Mouse (Mus musculus): ENCODE results near the gene Ksr1. TPM values are rescaled to one million over a fixed set of nuclear protein-coding genes. Genes with fewer than 3 reads are reported as not detected.

Gene Ksr1
- polyA plus RNA-seq, 1 experiment from 2014 or later, result 5.8 TPM

- Histone ChIP-seq H3K36me3 (ENCODE audit: control insufficient read depth, insufficient read depth, low read length) (no peaks in the 10 kb centered on the region), H3K9me3 (ENCODE audit: control insufficient read depth, low read length) (no peaks in the 10 kb centered on the region), H3K4me3 (replicated peaks; ENCODE audit: low read depth, low read length) (no peak within 1 kb of the TSS), H3K27me3 (ENCODE audit: control insufficient read depth, insufficient read depth, low read length) (no peaks in the 10 kb centered on the region), H3K9ac (replicated peaks; ENCODE audit: low read length) (no peak within 1 kb of the TSS), H3K4me2 (ENCODE audit: low read length) (no peak within 1 kb of the TSS), H3K4me1 (ENCODE audit: control insufficient read depth, insufficient read depth, low read length) (no peaks in the 10 kb centered on the region), H3K27ac (replicated peaks; ENCODE audit: low read depth, low read length) (no peak within 1 kb of the TSS)
- 86% methylated on average over 10 of the region's 10 CpGs for WGBS
- DNase-seq, result peak; percentile 5
- no peak for ATAC-seq (ENCODE audit: low FRiP score, low TSS enrichment)
These were observed 161.6 kb downstream of the Ksr1 start, which contains the start of gene Lgals9 for GRCm38 (mm10) chr11:78984483-78985177. Gene Lgals9, minus strand, starts transcription at chr11:78984946.

- no peak for DNase-seq
- ATAC-seq (ENCODE audit: low FRiP score, low TSS enrichment), result no peak
- Histone ChIP-seq H3K36me3 (ENCODE audit: control insufficient read depth, insufficient read depth, low read length) (no peaks in the 10 kb centered on the region), H3K27ac (replicated peaks; ENCODE audit: low read depth, low read length) (no peak overlapping the region), H3K27me3 (ENCODE audit: control insufficient read depth, insufficient read depth, low read length) (no peaks in the 10 kb centered on the region), H3K9ac (replicated peaks; ENCODE audit: low read length) (no peak overlapping the region), H3K4me3 (replicated peaks; ENCODE audit: low read depth, low read length) (no peak overlapping the region), H3K9me3 (ENCODE audit: control insufficient read depth, low read length) (no peaks in the 10 kb centered on the region), H3K4me1 (ENCODE audit: control insufficient read depth, insufficient read depth, low read length) (no peaks in the 10 kb centered on the region), H3K4me2 (ENCODE audit: low read length) (no peak overlapping the region)
- 79% methylated on average over 7 of the region's 7 CpGs for WGBS
These were observed 162.7 kb downstream of the Ksr1 start for GRCm38 (mm10) chr11:78983539-78983938.

GRCm38 (mm10) chr11:78982513-78983291 is 163.5 kb downstream of the Ksr1 start:
- WGBS, result 91% methylated on average over 12 of the region's 12 CpGs
- Histone ChIP-seq H3K27me3 (ENCODE audit: control insufficient read depth, insufficient read depth, low read length) (no peaks in the 10 kb centered on the region), H3K9ac (replicated peaks; ENCODE audit: low read length) (no peak overlapping the region), H3K4me1 (ENCODE audit: control insufficient read depth, insufficient read depth, low read length) (no peaks in the 10 kb centered on the region), H3K36me3 (ENCODE audit: control insufficient read depth, insufficient read depth, low read length) (no peaks in the 10 kb centered on the region), H3K9me3 (ENCODE audit: control insufficient read depth, low read length) (no peaks in the 10 kb centered on the region), H3K4me2 (ENCODE audit: low read length) (no peak overlapping the region), H3K27ac (replicated peaks; ENCODE audit: low read depth, low read length) (no peak overlapping the region), H3K4me3 (replicated peaks; ENCODE audit: low read depth, low read length) (no peak overlapping the region)
- DNase-seq (no peak), ATAC-seq (ENCODE audit: low FRiP score, low TSS enrichment) (no peak)

- no peak overlapping the region for H3K4me2 ChIP-seq (ENCODE audit: low read length)
- ATAC-seq (ENCODE audit: low FRiP score, low TSS enrichment), result no peak
- H3K4me3 ChIP-seq (replicated peaks; ENCODE audit: low read depth, low read length), result no peak overlapping the region
- H3K27ac ChIP-seq (replicated peaks; ENCODE audit: low read depth, low read length), result no peak overlapping the region
- no peaks in the 10 kb centered on the region for H3K9me3 ChIP-seq (ENCODE audit: control insufficient read depth, low read length)
- H3K36me3 ChIP-seq (ENCODE audit: control insufficient read depth, insufficient read depth, low read length), result no peaks in the 10 kb centered on the region
- H3K4me1 ChIP-seq (ENCODE audit: control insufficient read depth, insufficient read depth, low read length), result no peaks in the 10 kb centered on the region
- no peaks in the 10 kb centered on the region for H3K27me3 ChIP-seq (ENCODE audit: control insufficient read depth, insufficient read depth, low read length)
- WGBS, result 88% methylated on average over 2 of the region's 2 CpGs
- H3K9ac ChIP-seq (replicated peaks; ENCODE audit: low read length), result no peak overlapping the region
- DNase-seq, result no peak
These were observed 164.2 kb downstream of the Ksr1 start for GRCm38 (mm10) chr11:78982042-78982441.

GRCm38 (mm10) chr11:78980083-78980634 is 166.0 kb downstream of the Ksr1 start:
- H3K4me2 ChIP-seq (ENCODE audit: low read length), result no peak overlapping the region
- no peaks in the 10 kb centered on the region for H3K4me1 ChIP-seq (ENCODE audit: control insufficient read depth, insufficient read depth, low read length)
- no peak for ATAC-seq (ENCODE audit: low FRiP score, low TSS enrichment)
- DNase-seq, result no peak
- no peak overlapping the region for H3K9ac ChIP-seq (replicated peaks; ENCODE audit: low read length)
- H3K4me3 ChIP-seq (replicated peaks; ENCODE audit: low read depth, low read length), result no peak overlapping the region
- H3K36me3 ChIP-seq (ENCODE audit: control insufficient read depth, insufficient read depth, low read length), result no peaks in the 10 kb centered on the region
- WGBS, result 86% methylated on average over 4 of the region's 4 CpGs
- H3K9me3 ChIP-seq (ENCODE audit: control insufficient read depth, low read length), result no peaks in the 10 kb centered on the region
- H3K27me3 ChIP-seq (ENCODE audit: control insufficient read depth, insufficient read depth, low read length), result no peaks in the 10 kb centered on the region
- no peak overlapping the region for H3K27ac ChIP-seq (replicated peaks; ENCODE audit: low read depth, low read length)

- no peak overlapping the region for H3K27ac ChIP-seq (replicated peaks; ENCODE audit: low read depth, low read length)
- 89% methylated on average over 12 of the region's 12 CpGs for WGBS
These were observed 167.8 kb downstream of the Ksr1 start for GRCm38 (mm10) chr11:78978176-78979019.

GRCm38 (mm10) chr11:78976731-78977510 is 169.3 kb downstream of the Ksr1 start:
- Histone ChIP-seq H3K27ac (replicated peaks; ENCODE audit: low read depth, low read length) (no peak overlapping the region), H3K4me1 (ENCODE audit: control insufficient read depth, insufficient read depth, low read length) (0 out of 2 replicates have a peak, but pooled peaks cover 4% of the 10 kb centered on the region), H3K4me2 (ENCODE audit: low read length) (no peak overlapping the region), H3K36me3 (ENCODE audit: control insufficient read depth, insufficient read depth, low read length) (no peaks in the 10 kb centered on the region), H3K9ac (replicated peaks; ENCODE audit: low read length) (no peak overlapping the region), H3K27me3 (ENCODE audit: control insufficient read depth, insufficient read depth, low read length) (no peaks in the 10 kb centered on the region), H3K9me3 (ENCODE audit: control insufficient read depth, low read length) (no peaks in the 10 kb centered on the region), H3K4me3 (replicated peaks; ENCODE audit: low read depth, low read length) (no peak overlapping the region)
- WGBS, result 83% methylated on average over 8 of the region's 8 CpGs
- DNase-seq, result no peak
- ATAC-seq (ENCODE audit: low FRiP score, low TSS enrichment), result no peak

More at GRCm38 (mm10) chr11:78978176-78979019, 167.8 kb downstream of the Ksr1 start:
- no peak for DNase-seq
- no peaks in the 10 kb centered on the region for H3K36me3 ChIP-seq (ENCODE audit: control insufficient read depth, insufficient read depth, low read length)
- H3K4me3 ChIP-seq (replicated peaks; ENCODE audit: low read depth, low read length), result no peak overlapping the region
- no peak for ATAC-seq (ENCODE audit: low FRiP score, low TSS enrichment)
- no peak overlapping the region for H3K9ac ChIP-seq (replicated peaks; ENCODE audit: low read length)
- H3K4me2 ChIP-seq (ENCODE audit: low read length), result no peak overlapping the region
- no peaks in the 10 kb centered on the region for H3K27me3 ChIP-seq (ENCODE audit: control insufficient read depth, insufficient read depth, low read length)
- no peaks in the 10 kb centered on the region for H3K4me1 ChIP-seq (ENCODE audit: control insufficient read depth, insufficient read depth, low read length)
- no peaks in the 10 kb centered on the region for H3K9me3 ChIP-seq (ENCODE audit: control insufficient read depth, low read length)
